Mouse (Mus musculus) left cerebral cortex, postnatal 10 days (tissue): ENCODE measurements around the gene Pcnx2. TPM values are rescaled to one million over a fixed set of nuclear protein-coding genes. Genes with fewer than 3 reads are reported as not detected.

Experiments
- DNase-seq, 2 experiments: peaks; one replicate each; pipeline ENCODE4 v3.0.0; 2021 to 2022; ENCODE audit warnings: low spot score in 2 of 2, mixed read lengths in 1 of 2; ENCODE audit errors: extremely low spot score in 1 of 2
- intact Hi-C: fragments of 180-260 bp; cut with DNase I; formaldehyde crosslinking; loops from one replicate; pipeline ENCODE4 v1.15.1; 2025
- total RNA-seq, 2 experiments: library from RNA; stranded (reverse); gene quantifications; 2 replicates each; pipeline ENCODE4 v1.2.3; 2021

Gene Pcnx2
- total RNA-seq, 2 experiments from 2014 or later = 48.6 to 55.8 TPM

DNA sequence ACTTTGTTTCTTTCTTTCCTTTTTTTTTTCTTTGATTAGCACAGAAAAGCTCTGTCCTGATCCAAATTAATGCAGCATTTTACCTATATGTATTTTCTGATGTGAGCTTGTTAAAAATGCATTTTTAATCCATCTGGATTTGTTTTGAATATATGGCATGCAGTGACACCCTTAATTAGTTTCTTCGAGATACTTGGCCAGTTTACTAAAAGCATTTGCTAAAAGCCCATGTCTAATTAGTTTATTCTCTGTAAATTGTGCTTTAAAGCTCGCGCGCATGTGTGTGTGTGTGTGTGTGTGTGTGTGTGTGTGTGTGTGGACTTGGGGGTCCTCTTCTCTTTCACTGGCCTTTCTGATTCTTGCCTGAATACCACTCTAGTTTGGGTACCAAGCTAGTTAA is 159.2 kb downstream of the Pcnx2 start:
- intact Hi-C loops = no loop called here
- no peak for DNase-seq

DNA sequence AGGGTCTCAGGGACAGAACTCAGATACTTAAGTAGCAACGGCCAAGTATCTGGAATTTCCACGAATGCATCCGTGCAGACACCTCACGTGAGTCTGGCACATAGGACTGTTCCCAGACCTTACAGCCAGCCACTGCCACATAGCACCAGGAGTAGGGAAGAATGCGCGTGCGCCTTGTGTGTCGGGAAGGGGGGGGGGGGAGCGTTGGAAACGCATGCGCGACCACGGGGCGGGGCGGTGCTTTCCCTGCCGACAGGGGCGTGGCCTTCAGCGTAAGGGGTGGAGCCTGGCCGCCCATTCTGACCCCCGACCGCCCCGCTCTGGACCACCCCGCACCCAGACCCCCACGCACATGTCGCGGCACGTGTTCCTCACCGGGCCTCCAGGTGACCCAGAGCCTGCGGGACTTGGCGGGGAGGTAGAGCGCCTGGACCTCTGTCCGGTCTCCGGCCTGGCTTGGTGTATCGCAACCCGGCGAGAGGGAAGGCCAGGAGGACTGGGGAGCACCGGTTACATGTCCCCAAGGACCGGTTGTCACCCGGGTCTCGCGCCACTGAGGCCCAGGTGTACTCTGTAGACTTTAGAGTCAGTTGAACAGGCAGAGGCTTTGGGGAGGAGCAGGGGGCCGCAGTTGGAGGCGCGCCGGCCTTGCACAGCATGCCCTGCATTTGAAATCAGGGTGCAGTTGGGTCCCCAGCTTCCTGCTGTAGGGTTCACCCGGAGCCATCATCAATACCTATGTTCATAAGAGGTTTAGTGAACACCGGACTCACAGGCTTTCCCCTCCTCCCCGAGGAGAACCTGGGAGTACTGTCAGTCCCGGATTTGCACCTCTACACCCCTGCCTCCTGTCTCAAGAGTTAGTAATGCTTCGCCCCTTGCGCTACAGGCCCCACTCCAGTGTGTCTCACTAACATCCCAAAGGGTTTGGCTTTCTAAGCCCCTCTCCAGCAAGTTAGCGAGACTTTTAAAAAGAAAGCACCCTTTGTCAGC is 163.9 kb downstream of the Pcnx2 start:
- intact Hi-C loops = no loop called here
- peak; percentile 72 to 94 for DNase-seq

DNA sequence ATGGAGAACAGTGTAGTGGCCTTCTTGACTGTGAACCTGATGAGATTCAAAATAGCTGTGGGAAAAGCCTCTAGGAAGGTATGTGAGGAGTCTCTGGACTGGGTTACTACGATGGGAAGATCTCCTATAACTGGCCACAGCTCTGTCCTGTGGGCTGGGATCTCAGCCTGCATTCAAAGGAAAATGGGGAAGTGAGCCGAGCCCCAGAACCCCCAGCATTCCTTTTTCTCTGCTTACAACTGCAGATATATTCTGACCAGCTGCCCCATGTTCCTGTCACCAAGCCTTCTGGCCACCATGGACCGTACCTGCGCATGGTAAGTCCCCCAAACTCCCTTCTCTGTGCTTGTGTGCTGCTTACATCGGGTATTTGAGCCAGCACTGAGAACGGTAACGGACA is 168.4 kb downstream of the Pcnx2 start, which contains the start of gene Ntpcr:
TSS of gene Ntpcr (plus strand) at position 218 of the 400 bp plus-strand sequence.
- intact Hi-C loops = loop anchor here (10.0 kb wide), 1 partner anchor 155 kb away; no protein-coding TSS in a partner anchor
- no peak for DNase-seq

DNA sequence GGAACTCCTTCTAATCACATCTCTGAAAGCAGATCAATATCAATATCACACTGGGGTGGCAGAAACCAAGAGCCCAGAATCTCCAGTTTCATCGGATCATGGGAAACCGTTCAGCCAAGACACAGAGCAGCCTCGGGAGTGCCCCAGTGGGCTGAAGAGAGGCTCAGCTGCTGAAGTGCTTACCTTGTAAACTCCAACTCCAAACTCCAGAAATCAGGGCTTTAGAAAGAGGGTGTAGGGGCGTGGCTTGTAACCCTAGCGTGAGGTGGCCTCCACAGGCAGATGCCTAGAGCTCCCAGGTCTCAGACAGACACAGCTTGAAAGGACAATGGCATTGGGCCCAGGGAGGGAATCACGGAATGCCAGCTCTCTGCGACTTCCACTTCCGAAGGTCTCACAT is 170.3 kb downstream of the Pcnx2 start:
- DNase-seq = no peak
- intact Hi-C loops = loop anchor here (10.0 kb wide), 1 partner anchor 153 kb away; no protein-coding TSS in a partner anchor

DNA sequence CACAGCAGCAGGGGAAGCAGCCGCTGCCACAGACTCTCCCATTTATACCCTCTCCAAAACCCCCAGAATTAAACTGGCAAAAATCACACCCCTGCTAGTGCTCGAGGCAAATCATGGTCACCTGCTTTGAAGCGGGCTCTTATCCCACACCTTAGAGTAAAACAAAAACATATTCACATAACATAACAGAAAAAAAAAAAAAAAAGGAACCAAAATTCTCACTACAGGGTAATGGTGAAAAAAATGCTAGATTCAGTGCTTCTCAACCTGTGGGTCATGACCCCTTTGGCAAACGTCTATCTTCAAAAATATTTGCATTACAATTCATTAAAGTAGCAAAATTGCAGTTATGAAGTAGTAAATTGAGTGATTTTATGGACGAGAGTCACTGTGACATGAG is 171.1 kb downstream of the Pcnx2 start:
- intact Hi-C loops = loop anchor here (10.0 kb wide), 1 partner anchor 152 kb away; no protein-coding TSS in a partner anchor
- no peak for DNase-seq

DNA sequence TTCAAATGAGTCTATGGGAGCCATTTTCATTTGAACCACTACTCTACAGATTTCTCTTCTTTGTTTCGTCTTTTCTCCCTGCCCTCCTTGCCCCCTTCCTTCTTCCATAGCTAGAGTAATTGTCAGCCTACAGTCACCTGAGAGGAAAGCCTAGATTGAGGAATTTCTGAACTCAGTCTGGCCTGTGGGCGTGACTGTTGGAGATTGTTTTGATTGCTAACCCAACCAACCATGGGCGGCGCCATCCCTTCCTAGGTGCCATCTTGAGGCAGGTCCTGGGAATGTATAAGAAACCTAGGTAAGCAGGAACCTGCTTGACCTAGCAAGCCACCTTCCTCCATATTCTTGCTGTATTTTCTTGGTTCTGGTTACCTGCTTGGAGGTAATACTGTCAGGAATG is 172.0 kb downstream of the Pcnx2 start:
- no peak for DNase-seq
- intact Hi-C loops = loop anchor here (10.0 kb wide), 1 partner anchor 151 kb away; no protein-coding TSS in a partner anchor

DNA sequence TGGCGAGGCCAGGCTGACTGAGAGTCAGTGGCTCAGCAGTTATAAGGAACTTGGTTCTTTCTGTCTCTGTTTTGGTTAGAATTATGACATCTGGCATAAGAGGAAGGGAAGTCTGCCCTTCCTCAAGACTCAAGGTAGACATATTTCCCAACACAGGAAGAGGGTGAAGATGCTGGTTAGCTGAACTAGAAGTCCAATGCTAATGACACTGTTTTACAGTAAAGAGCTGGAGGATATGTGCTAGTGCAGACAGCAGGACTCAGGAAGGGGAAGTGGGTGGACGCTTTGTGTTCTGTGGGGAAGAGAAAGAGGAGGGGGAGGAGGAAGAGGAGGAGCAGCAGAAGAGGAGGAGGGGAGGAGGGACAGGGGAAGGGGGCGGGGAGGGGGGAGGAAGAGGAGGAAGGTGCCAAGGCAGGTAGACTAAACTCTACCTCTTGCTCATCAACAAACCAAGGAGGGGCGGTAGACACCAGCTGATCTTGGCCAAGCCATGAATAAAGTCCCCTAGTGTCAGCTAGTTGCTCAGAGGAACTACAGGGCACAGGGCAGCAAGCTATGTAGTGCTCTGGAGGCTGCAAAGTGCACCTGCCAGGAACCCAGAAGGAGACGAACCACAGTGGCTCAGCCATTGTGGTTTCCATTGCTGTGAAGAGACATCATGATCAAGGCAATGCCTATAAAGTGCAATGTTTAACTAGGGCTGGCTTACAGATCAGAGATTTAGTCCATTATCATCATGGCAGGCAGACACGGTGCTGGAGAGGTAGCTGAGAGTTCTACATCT is 172.9 kb downstream of the Pcnx2 start:
- intact Hi-C loops = loop anchor here (10.0 kb wide), 1 partner anchor 150 kb away; no protein-coding TSS in a partner anchor
- DNase-seq = no peak

DNA sequence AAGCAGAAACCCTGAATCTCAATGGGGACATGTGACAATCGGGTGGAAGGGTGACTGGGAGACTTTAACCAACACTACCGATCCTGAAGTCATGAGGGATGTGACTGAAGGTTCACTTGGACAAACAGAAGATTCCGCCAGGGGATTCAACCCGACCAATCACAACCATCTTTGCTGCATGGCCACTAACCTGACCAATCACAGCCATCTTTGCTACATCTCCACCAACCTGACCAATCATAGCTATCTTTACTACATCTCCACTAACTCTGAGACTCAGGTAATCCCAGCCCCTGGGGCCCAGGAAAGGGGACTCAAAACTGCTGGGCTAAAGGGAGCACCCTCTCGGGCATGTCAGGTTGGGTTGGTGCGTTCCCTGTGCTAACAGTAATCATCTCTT is 174.7 kb downstream of the Pcnx2 start:
- no peak for DNase-seq
- intact Hi-C loops = loop anchor here (10.0 kb wide), 1 partner anchor 149 kb away; no protein-coding TSS in a partner anchor

DNA sequence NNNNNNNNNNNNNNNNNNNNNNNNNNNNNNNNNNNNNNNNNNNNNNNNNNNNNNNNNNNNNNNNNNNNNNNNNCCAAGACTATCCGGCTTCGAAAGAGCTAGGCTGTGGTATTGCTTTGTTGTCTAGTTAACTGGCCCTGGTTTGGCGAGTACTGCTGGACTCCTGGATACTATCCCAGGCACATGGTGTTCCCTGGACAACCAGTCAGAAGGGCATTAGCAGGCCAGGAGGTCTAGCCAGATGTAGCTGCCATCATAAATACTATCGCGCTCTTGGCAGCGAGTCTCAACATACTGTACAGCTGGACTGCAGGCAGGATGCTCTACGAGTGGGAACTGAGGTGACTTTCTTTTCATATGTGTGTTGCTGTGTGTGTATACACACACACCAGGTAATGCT is 175.4 kb downstream of the Pcnx2 start:
- intact Hi-C loops = loop anchor here (10.0 kb wide), 1 partner anchor 148 kb away; no protein-coding TSS in a partner anchor
- DNase-seq = no peak

DNA sequence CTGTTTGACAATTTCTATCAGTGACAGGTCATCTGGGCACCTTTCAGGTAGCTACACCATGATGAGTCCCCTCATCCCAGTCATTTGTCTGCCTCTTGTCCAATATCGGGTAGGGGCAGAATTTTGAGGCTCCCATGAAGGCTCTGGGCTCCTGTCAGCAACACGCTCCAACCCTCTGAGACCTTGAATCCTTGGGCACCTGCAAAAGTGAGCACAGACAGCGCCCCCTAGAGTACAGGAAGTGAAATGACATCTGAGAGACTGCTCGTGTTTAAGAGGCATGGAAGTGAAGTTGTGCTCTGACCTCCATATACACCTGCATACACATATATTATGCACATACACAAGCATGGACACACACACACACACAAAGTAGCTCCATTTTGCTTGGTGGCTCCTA is 179.2 kb downstream of the Pcnx2 start:
- no peak for DNase-seq
- intact Hi-C loops = no loop called here

DNA sequence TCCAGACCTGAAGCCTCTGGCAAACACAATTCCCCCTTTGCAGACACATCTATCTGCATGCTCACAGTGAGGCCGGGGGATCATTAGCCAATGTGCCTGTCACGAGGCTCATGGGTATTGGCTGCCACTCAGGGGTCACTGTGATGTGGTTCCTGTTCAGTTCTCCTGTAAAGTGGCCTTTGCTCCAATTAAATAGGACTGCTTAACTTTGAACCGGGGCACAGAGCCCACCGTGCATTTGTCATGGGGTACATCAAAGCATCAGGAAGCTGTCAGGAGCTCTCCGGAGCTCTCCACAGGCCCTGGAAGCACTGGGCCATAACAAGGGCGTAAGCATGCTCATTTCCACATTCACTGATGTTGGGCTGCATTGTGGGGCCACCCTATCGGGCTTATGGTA is 181.5 kb downstream of the Pcnx2 start:
- DNase-seq = peak in 1 of 2 experiments; percentile 52
- intact Hi-C loops = no loop called here

DNA sequence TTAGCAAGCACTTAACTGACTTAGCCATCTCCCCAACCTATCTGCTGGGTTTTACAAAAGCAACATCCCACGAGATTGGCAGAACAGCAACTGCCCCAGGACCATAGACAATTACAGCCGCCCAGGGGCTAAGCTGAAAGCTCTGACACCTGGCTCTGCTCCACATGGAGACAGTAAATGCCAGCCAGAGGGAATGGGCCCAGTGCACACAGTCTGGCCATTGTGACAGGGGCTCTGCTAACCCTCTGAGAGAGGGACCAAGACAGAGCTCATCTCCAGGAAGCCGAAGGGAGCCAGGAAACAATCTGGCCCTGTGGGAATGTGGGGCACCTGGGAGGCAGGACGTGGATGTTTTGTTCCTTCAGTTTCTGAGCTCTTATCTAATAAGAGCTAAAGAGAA is 181.9 kb downstream of the Pcnx2 start:
- no peak for DNase-seq
- intact Hi-C loops = no loop called here

DNA sequence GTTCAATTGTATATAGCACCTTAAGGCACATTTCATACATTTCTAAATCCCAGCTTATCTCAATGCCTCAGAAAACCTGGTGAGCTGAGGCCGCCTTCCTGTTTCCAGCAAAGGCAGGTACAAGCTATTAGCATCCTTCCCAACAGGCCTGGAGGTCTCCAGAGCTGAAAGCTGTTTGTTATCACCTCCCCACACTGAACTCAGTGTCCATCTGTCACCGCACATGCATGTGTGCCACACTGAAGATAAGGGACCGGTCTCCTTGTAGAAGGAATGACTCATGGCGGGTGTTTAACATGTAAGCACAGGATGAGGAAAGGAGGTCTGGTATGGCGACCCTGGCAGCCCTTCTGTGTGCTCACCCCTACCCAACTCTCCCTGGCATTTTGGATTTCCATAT is 186.6 kb downstream of the Pcnx2 start:
- no peak for DNase-seq
- intact Hi-C loops = no loop called here

DNA sequence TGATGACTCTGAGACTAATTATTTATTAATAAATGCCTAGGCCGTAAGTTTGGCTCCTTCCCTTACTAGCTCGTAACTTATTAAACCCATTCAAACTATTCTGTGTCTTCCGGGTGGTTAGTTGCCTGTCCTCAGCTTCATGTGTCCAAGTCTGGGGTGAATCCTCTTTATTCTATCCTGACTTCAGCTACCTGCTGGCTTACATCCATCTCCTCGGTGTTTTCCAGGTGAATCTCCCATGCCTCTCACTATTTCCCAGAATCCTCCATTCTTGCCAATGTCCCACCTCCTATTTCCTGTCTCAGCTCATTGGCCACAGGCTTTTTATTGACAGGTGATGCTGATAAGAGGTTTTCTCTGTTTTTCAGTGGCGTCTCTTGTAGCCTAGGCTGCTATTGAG is 188.9 kb downstream of the Pcnx2 start:
- DNase-seq = no peak
- intact Hi-C loops = no loop called here

DNA sequence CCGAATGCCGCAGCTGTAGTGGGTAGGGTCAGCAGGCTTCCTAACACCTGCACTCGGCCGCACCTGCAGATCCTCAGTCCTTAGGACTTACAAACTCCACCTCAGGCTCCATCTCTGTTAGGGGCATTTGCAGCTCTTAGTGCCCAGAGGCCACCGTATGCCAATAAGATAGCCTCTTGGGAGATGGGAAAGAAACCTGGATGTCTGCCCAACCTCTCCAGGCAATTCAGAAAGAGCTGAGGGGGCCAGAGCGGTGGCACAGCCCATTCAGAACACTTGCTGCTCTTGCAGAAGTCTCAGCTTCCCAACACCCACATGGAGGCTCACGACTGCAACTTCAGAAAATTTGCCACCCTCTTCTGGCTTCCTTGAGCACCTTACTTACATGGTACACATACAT is 192.3 kb downstream of the Pcnx2 start:
- DNase-seq = no peak
- intact Hi-C loops = no loop called here

DNA sequence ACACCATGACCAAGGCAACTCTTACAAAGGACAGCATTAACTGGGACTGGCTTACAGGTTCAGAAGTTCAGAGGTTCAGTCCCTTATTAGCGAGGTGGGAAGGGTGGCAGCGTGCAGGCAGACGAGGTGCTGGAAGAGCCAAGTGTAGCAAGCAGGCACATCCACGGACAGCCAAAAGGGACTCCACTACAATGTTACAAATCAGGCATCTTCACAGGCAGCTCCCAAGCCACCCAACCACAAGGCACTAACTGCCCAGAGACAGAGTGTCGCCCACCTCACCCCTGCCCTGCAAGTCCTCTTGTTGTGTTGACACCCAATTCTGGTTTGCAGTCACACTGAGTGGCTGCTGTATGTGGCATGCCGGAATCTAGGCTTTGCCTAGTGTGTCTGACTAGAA is 193.7 kb downstream of the Pcnx2 start:
- DNase-seq = no peak
- intact Hi-C loops = no loop called here

DNA sequence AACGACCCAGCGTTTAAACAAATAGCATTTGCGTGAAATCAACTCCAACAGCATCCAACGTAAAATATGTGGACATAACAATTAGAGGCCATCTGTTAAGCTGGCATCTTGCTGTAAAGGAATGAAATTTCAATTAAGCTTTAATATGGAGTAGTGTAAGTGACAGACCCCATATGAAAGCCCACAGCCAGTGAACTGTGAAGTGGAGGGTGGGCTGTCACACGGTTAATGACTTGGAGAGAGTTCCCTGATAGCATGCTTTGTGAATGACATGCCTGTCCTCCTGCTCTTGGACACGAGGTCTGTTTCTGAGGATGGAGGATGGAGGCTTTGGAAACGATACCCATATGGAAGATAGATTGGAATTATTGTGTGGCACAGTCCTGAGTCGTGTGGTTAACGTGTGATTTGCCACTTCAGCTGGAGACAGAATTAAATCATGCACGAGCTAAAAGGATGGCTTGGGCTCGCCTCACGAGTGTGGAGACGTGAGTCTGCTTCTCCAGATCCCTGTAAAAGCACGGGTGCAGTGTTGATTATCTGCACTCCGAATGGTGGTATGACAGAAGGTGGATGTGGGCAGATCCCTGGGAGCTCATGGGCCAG is 195.1 kb downstream of the Pcnx2 start:
- intact Hi-C loops = no loop called here
- no peak for DNase-seq
